Mouse (Mus musculus) embryonic facial prominence, embryonic 10.5 days (tissue): ENCODE measurements around the gene Ap1ar. TPM values are rescaled to one million over a fixed set of nuclear protein-coding genes. Genes with fewer than 3 reads are reported as not detected.
A peak's percentile ranks its signal among the peaks of the same experiment; 100 is the strongest.
"Not testable (repeated sequence)": the region's sequence is repeated elsewhere in the genome, so short reads cannot be mapped to it uniquely, and the experiment has no call there.

ENCODE experiments used
- DNase-seq: peaks from one replicate; pipeline ENCODE4 v3.0.0-alpha.2; 2017; ENCODE audit warnings: low spot score
- H3K27ac ChIP-seq: fragments of 300-500 bp; sonication (generic); replicated peaks from 2 replicates; pipeline ENCODE4 v1.5.1; 2016; ENCODE audit warnings: mild to moderate bottlenecking
- H3K27me3 ChIP-seq: fragments of 300-500 bp; sonication (generic); replicated peaks from 2 replicates; pipeline ENCODE4 v1.6.1; 2016; ENCODE audit warnings: low read depth, mild to moderate bottlenecking; ENCODE audit not compliant: poor library complexity, severe bottlenecking
- H3K36me3 ChIP-seq: fragments of 300-500 bp; sonication (generic); replicated peaks from 2 replicates; pipeline ENCODE4 v1.6.1; 2016; ENCODE audit warnings: mild to moderate bottlenecking, moderate library complexity
- H3K4me1 ChIP-seq: fragments of 300-500 bp; sonication (generic); 2 replicates; pipeline ENCODE4 v1.6.1; 2016
- H3K4me3 ChIP-seq: fragments of 300-500 bp; sonication (generic); 2 replicates; pipeline ENCODE4 v1.5.1; 2016; ENCODE audit warnings: mild to moderate bottlenecking, moderate library complexity
- H3K9me3 ChIP-seq: fragments of 300-500 bp; sonication (generic); 2 replicates; pipeline ENCODE4 v1.6.1; 2016; ENCODE audit warnings: mild to moderate bottlenecking
- WGBS: fragments of 180-500 bp; shearing (Covaris S2); methylation state at CpG from one replicate; pipeline ENCODE4 v1.1.7; 2016; 5-methylcytosine and 5-hydroxymethylcytosine counted together
- polyA plus RNA-seq: library from polyadenylated mRNA; unstranded; fragments of >200 nt; fragmentation: Nextera tagmentation; extraction: Ambion mirVana; gene quantifications from 2 replicates; pipeline ENCODE4 v1.2.1, GENCODE M21; 2016

Ap1ar gene
- polyA plus RNA-seq, 1 experiment from 2014 or later, result 60.6 TPM

GRCm38 (mm10) chr3:127788038-127788437, 49.3 kb downstream of the Ap1ar start:
- 37% methylated on average over 7 of the region's 7 CpGs for WGBS
- DNase-seq, result no peak
- Histone ChIP-seq H3K4me1 (peaks cover 24% of the 10 kb centered on the region), H3K9me3 (0 out of 2 replicates have a peak, but pooled peaks cover 2% of the 10 kb centered on the region), H3K36me3 (no peaks in the 10 kb centered on the region), H3K27me3 (peaks cover 71% of the 10 kb centered on the region), H3K4me3 (no peak overlapping the region), H3K27ac (no peak overlapping the region)

- no peak overlapping the region for H3K27ac ChIP-seq
- peaks cover 24% of the 10 kb centered on the region for H3K4me1 ChIP-seq
- no peak for DNase-seq
- H3K4me3 ChIP-seq, result no peak overlapping the region
- 0 out of 2 replicates have a peak, but pooled peaks cover 2% of the 10 kb centered on the region for H3K9me3 ChIP-seq
- no peaks in the 10 kb centered on the region for H3K36me3 ChIP-seq
- H3K27me3 ChIP-seq, result peaks cover 64% of the 10 kb centered on the region
Observed at GRCm38 (mm10) chr3:127787032-127787431, 50.3 kb downstream of the Ap1ar start.

- not testable (repeated sequence) for H3K36me3 ChIP-seq, DNase-seq, H3K27ac ChIP-seq, H3K4me3 ChIP-seq, H3K4me1 ChIP-seq, H3K9me3 ChIP-seq
- H3K27me3 ChIP-seq, result peaks cover 36% of the 10 kb centered on the region
- 94% methylated on average over 8 of the region's 8 CpGs for WGBS
Observed at GRCm38 (mm10) chr3:127783680-127784079, 53.6 kb downstream of the Ap1ar start.

GRCm38 (mm10) chr3:127782921-127783320, 54.4 kb downstream of the Ap1ar start:
- WGBS, result 87% methylated on average over 6 of the region's 6 CpGs
- H3K4me3 ChIP-seq, result no peak overlapping the region
- H3K9me3 ChIP-seq, result 0 out of 2 replicates have a peak, but pooled peaks cover 2% of the 10 kb centered on the region
- H3K4me1 ChIP-seq, result no peaks in the 10 kb centered on the region
- peaks cover 29% of the 10 kb centered on the region for H3K27me3 ChIP-seq
- H3K27ac ChIP-seq, result no peak overlapping the region
- no peak for DNase-seq
- no peaks in the 10 kb centered on the region for H3K36me3 ChIP-seq

GRCm38 (mm10) chr3:127780921-127781320, 56.4 kb downstream of the Ap1ar start:
- H3K36me3 ChIP-seq, result no peaks in the 10 kb centered on the region
- no peak overlapping the region for H3K4me3 ChIP-seq
- H3K4me1 ChIP-seq, result no peaks in the 10 kb centered on the region
- no peak for DNase-seq
- no peak overlapping the region for H3K27ac ChIP-seq
- 93% methylated on average over 9 of the region's 9 CpGs for WGBS
- 0 out of 2 replicates have a peak, but pooled peaks cover 2% of the 10 kb centered on the region for H3K9me3 ChIP-seq
- H3K27me3 ChIP-seq, result peaks cover 9% of the 10 kb centered on the region

- Histone ChIP-seq H3K36me3 (no peaks in the 10 kb centered on the region), H3K27ac (peak within 1 kb of the TSS; percentile 63), H3K4me1 (no peaks in the 10 kb centered on the region), H3K4me3 (peak within 1 kb of the TSS; percentile 53), H3K9me3 (0 out of 2 replicates have a peak, but pooled peaks cover 2% of the 10 kb centered on the region), H3K27me3 (peaks cover 5% of the 10 kb centered on the region; the same call in 1 of the 2 replicates)
- peak; percentile 74 for DNase-seq
- 2% methylated on average over 24 of the region's 24 CpGs for WGBS
Observed at GRCm38 (mm10) chr3:127780021-127780644, 57.2 kb downstream of the Ap1ar start, which contains the start of gene Alpk1. Gene Alpk1 (minus strand): TSS chr3:127780527.

GRCm38 (mm10) chr3:127769146-127769545, 68.2 kb downstream of the Ap1ar start:
- H3K27me3 ChIP-seq, result peaks cover 5% of the 10 kb centered on the region; the same call in 1 of the 2 replicates
- WGBS, result 88% methylated on average over 11 of the region's 11 CpGs
- DNase-seq, result no peak
- H3K36me3 ChIP-seq, result no peaks in the 10 kb centered on the region
- no peaks in the 10 kb centered on the region for H3K4me1 ChIP-seq
- no peak overlapping the region for H3K27ac ChIP-seq
- no peak overlapping the region for H3K4me3 ChIP-seq
- no peaks in the 10 kb centered on the region for H3K9me3 ChIP-seq

GRCm38 (mm10) chr3:127765971-127766370, 71.4 kb downstream of the Ap1ar start:
- Histone ChIP-seq H3K9me3 (no peaks in the 10 kb centered on the region), H3K27me3 (peaks cover 30% of the 10 kb centered on the region), H3K36me3 (no peaks in the 10 kb centered on the region), H3K4me3 (no peak overlapping the region), H3K27ac (no peak overlapping the region), H3K4me1 (no peaks in the 10 kb centered on the region)
- WGBS, result 79% methylated on average over 3 of the region's 3 CpGs
- DNase-seq, result no peak

GRCm38 (mm10) chr3:127764541-127764940, 72.8 kb downstream of the Ap1ar start:
- 58% methylated on average over 5 of the region's 5 CpGs for WGBS
- Histone ChIP-seq H3K9me3 (no peaks in the 10 kb centered on the region), H3K4me1 (no peaks in the 10 kb centered on the region), H3K4me3 (no peak overlapping the region), H3K36me3 (no peaks in the 10 kb centered on the region), H3K27ac (no peak overlapping the region), H3K27me3 (peaks cover 42% of the 10 kb centered on the region)
- DNase-seq, result no peak

- Histone ChIP-seq H3K36me3 (no peaks in the 10 kb centered on the region), H3K27me3 (peaks cover 56% of the 10 kb centered on the region), H3K4me1 (0 out of 2 replicates have a peak, but pooled peaks cover 3% of the 10 kb centered on the region), H3K4me3 (no peak overlapping the region), H3K27ac (no peak overlapping the region), H3K9me3 (no peaks in the 10 kb centered on the region)
- peak; percentile 79 for DNase-seq
- 27% methylated on average over 7 of the region's 7 CpGs for WGBS
Observed at GRCm38 (mm10) chr3:127763076-127763612, 74.2 kb downstream of the Ap1ar start.

GRCm38 (mm10) chr3:127762403-127762802, 74.9 kb downstream of the Ap1ar start:
- DNase-seq, result no peak
- no peak overlapping the region for H3K4me3 ChIP-seq
- H3K27ac ChIP-seq, result no peak overlapping the region
- H3K27me3 ChIP-seq, result peaks cover 63% of the 10 kb centered on the region
- H3K4me1 ChIP-seq, result 0 out of 2 replicates have a peak, but pooled peaks cover 3% of the 10 kb centered on the region
- H3K36me3 ChIP-seq, result no peaks in the 10 kb centered on the region
- no peaks in the 10 kb centered on the region for H3K9me3 ChIP-seq
- WGBS, result 68% methylated on average over 8 of the region's 8 CpGs

- Histone ChIP-seq H3K27ac (no peak overlapping the region), H3K9me3 (no peaks in the 10 kb centered on the region)
Observed at GRCm38 (mm10) chr3:127759212-127759611, 78.1 kb downstream of the Ap1ar start.

GRCm38 (mm10) chr3:127758806-127759205, 78.5 kb downstream of the Ap1ar start:
- no peak overlapping the region for H3K27ac ChIP-seq
- H3K36me3 ChIP-seq, result no peaks in the 10 kb centered on the region
- H3K27me3 ChIP-seq, result peaks cover 92% of the 10 kb centered on the region
- H3K4me3 ChIP-seq, result no peak overlapping the region
- WGBS, result 63% methylated on average over 4 of the region's 4 CpGs
- no peak for DNase-seq
- H3K9me3 ChIP-seq, result no peaks in the 10 kb centered on the region
- 0 out of 2 replicates have a peak, but pooled peaks cover 3% of the 10 kb centered on the region for H3K4me1 ChIP-seq

More at GRCm38 (mm10) chr3:127759212-127759611, 78.1 kb downstream of the Ap1ar start:
- H3K4me3 ChIP-seq, result no peak overlapping the region
- peaks cover 90% of the 10 kb centered on the region for H3K27me3 ChIP-seq
- peak; percentile 31 for DNase-seq
- 0 out of 2 replicates have a peak, but pooled peaks cover 3% of the 10 kb centered on the region for H3K4me1 ChIP-seq
- no peaks in the 10 kb centered on the region for H3K36me3 ChIP-seq
- 21% methylated on average over 8 of the region's 8 CpGs for WGBS
